Comparison of ENCODE assay signal across 9 mouse cellular contexts in the genomic region with DNA sequence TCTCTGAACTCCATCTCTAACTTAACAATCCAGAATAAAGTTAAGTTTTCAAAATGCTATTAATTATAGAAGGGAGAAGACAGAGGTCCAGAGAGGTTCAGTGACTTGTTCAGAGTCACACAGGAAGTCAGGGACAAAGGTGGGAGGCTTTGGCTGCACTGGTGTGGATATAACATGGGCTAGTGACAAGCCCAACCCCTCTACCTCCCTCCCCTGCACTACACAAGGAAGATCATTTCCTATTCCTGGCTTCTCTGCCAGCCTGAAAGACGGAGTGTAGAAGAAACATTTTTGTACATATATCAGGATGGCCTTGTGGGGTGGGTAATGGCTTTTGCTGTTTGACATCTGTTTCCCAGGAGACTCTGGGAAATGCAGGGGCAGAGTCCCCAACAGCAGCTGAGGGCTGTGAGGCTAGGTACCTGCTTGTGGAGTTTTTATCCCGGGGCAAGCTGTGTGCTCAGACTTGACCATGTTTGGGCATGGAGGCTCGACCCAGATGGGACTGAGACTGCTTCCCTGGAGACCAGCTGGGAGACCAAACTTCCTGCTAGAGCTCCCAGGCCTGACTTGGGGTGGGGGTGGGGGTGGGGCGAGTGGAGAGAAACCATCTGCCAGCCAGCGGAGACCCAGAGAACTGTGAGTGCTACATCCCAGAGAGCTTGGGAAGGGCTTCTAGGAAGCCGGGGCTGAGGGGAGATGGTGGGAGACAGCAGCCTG. TPM values are rescaled to one million over a fixed set of nuclear protein-coding genes. Genes with fewer than 3 reads are reported as not detected.
DNase-seq lines count a peak whose midpoint lies in the region; ATAC-seq lines count a peak whose summit lies in the region.
"Had no signal": no experiment of that assay in that cellular context is flagged by ENCODE, and none has a peak within 500 bp of the region (broad histone marks: within the 10 kb centered on the region; RNA-seq: fewer than 3 reads in every experiment).

Kcnmb1 (plus strand) TSS at position 326 of the 720 bp plus-strand sequence.

- ATAC-seq in forebrain, embryonic 13.5 days: 0 out of 2 replicates have a peak, but pooled peaks have one; percentile 27
- no peak for ATAC-seq in forebrain, embryonic 12.5 days (ENCODE audit: low FRiP score)
- ATAC-seq in intestine, embryonic 14.5 days (replicated peaks; ENCODE audit: low FRiP score, low TSS enrichment, low read depth): peak; percentile 87
- peak; percentile 75; the same call in 1 of the 2 replicates for ATAC-seq in lung, embryonic 15.5 days (ENCODE audit: borderline replicate concordance, extremely low read depth, low FRiP score, low TSS enrichment)

- H3K4me1 ChIP-seq in forebrain, embryonic 13.5 days: no peaks in the 10 kb centered on the region
- peaks cover 4% of the 10 kb centered on the region; the same call in 1 of the 2 replicates for H3K4me1 ChIP-seq in forebrain, embryonic 12.5 days
- peaks cover 17% of the 10 kb centered on the region for H3K4me1 ChIP-seq in intestine, embryonic 14.5 days (replicated peaks; ENCODE audit: control insufficient read depth, insufficient read depth, low read length)
- peaks cover 10% of the 10 kb centered on the region for H3K4me1 ChIP-seq in lung, embryonic 15.5 days

- peak; percentile 48 for DNase-seq in embryo, embryonic 10.5 days (ENCODE audit: low spot score)
- DNase-seq in intestine, embryonic 14.5 days (ENCODE audit: low spot score): peak; percentile 71
- DNase-seq in cerebellum, postnatal 14 days: no peak
- no peak for DNase-seq in left cerebral cortex, adult 11 months (ENCODE audit: low spot score)
- no peak for DNase-seq in gastrocnemius, postnatal 25 days
- DNase-seq: cerebellum, adult 9-11 months had no signal

- no peak within 1 kb of the TSS for H3K4me2 ChIP-seq in forebrain, embryonic 13.5 days
- H3K4me2 ChIP-seq in forebrain, embryonic 12.5 days: no peak within 1 kb of the TSS
- peak within 1 kb of the TSS; percentile 11; the same call in 1 of the 2 replicates for H3K4me2 ChIP-seq in intestine, embryonic 14.5 days (ENCODE audit: low read length)
- peak within 1 kb of the TSS; percentile 34; the same call in 1 of the 2 replicates for H3K4me2 ChIP-seq in lung, embryonic 15.5 days

- H3K9me3 ChIP-seq in forebrain, embryonic 13.5 days (replicated peaks): no peaks in the 10 kb centered on the region
- no peaks in the 10 kb centered on the region for H3K9me3 ChIP-seq in forebrain, embryonic 12.5 days
- H3K9me3 ChIP-seq in intestine, embryonic 14.5 days (ENCODE audit: control insufficient read depth, low read length): no peaks in the 10 kb centered on the region
- no peaks in the 10 kb centered on the region for H3K9me3 ChIP-seq in lung, embryonic 15.5 days

- H3K27ac ChIP-seq in forebrain, embryonic 13.5 days: no peak within 1 kb of the TSS
- H3K27ac ChIP-seq in forebrain, embryonic 12.5 days: no peak within 1 kb of the TSS
- peak within 1 kb of the TSS; percentile 93 for H3K27ac ChIP-seq in intestine, embryonic 14.5 days (ENCODE audit: low read depth)
- peak within 1 kb of the TSS; percentile 78 for H3K27ac ChIP-seq in lung, embryonic 15.5 days

- WGBS in forebrain, embryonic 13.5 days: 61% methylated on average over 6 of the region's 6 CpGs
- 67% methylated on average over 6 of the region's 6 CpGs for WGBS in forebrain, embryonic 12.5 days
- whole genome bisulfite sequencing in intestine, embryonic 14.5 days: 9% methylated on average over 6 of the region's 6 CpGs
- 17% methylated on average over 6 of the region's 6 CpGs for WGBS in lung, embryonic 15.5 days

- H3K27me3 ChIP-seq in forebrain, embryonic 13.5 days: no peaks in the 10 kb centered on the region
- H3K27me3 ChIP-seq in forebrain, embryonic 12.5 days: no peaks in the 10 kb centered on the region
- H3K27me3 ChIP-seq in intestine, embryonic 14.5 days (replicated peaks; ENCODE audit: control insufficient read depth, insufficient read depth, low read length): no peaks in the 10 kb centered on the region
- no peaks in the 10 kb centered on the region for H3K27me3 ChIP-seq in lung, embryonic 15.5 days

- no peak within 1 kb of the TSS for H3K4me3 ChIP-seq in forebrain, embryonic 13.5 days
- H3K4me3 ChIP-seq in forebrain, embryonic 12.5 days (replicated peaks): no peak within 1 kb of the TSS
- H3K4me3 ChIP-seq in intestine, embryonic 14.5 days (ENCODE audit: low read depth, low read length): no peak within 1 kb of the TSS
- H3K4me3 ChIP-seq in lung, embryonic 15.5 days: no peak within 1 kb of the TSS

- H3K36me3 ChIP-seq in forebrain, embryonic 13.5 days (ENCODE audit: poor library complexity, severe bottlenecking): no peaks in the 10 kb centered on the region
- H3K36me3 ChIP-seq in forebrain, embryonic 12.5 days (replicated peaks): no peaks in the 10 kb centered on the region
- H3K36me3 ChIP-seq in intestine, embryonic 14.5 days (ENCODE audit: control insufficient read depth, insufficient read depth, low read length): no peaks in the 10 kb centered on the region
- H3K36me3 ChIP-seq in lung, embryonic 15.5 days: no peaks in the 10 kb centered on the region

- no peak within 1 kb of the TSS for H3K9ac ChIP-seq in forebrain, embryonic 13.5 days
- H3K9ac ChIP-seq in forebrain, embryonic 12.5 days: no peak within 1 kb of the TSS
- H3K9ac ChIP-seq in intestine, embryonic 14.5 days (ENCODE audit: low read length): no peak within 1 kb of the TSS
- no peak within 1 kb of the TSS for H3K9ac ChIP-seq in lung, embryonic 15.5 days

RNA-seq across cellular contexts. Expression of gene Kcnmb1, which starts in this region (rescaled TPM):
- 0.05 and 0.09 TPM in 2 replicates for polyA plus RNA-seq in forebrain, embryonic 13.5 days (2015; fragmentation: Nextera tagmentation; extraction: Ambion mirVana)
- 0.08 TPM in 1 of 2 replicates, not detected in the other for polyA plus RNA-seq in forebrain, embryonic 12.5 days (2016; fragmentation: Nextera tagmentation; extraction: Ambion mirVana)
- polyA plus RNA-seq in intestine, embryonic 14.5 days (2014; fragmentation: Nextera tagmentation; extraction: Ambion mirVana): 2.0 and 2.5 TPM in 2 replicates
- polyA plus RNA-seq in lung, embryonic 15.5 days (2015; fragmentation: Nextera tagmentation; extraction: Ambion mirVana): 1.5 TPM in 2 replicates
- total RNA-seq in gastrocnemius, postnatal 25 days (2021): under 1 TPM in 1 of 2 experiments, not detected in 1; 0.51 TPM

Comparison
In these comparisons a context has a peak if more than half of its experiments do, and no peak if none do; other contexts are left out.
1. Peak in ATAC-seq in forebrain, embryonic 13.5 days; RNA of the gene not detected or under 1 TPM.
2. H3K27ac ChIP-seq: peak in intestine, embryonic 14.5 days (single experiment) and lung, embryonic 15.5 days (single experiment); none in forebrain, embryonic 13.5 days (single experiment) and forebrain, embryonic 12.5 days (single experiment).
3. H3K4me2 ChIP-seq: peak in intestine, embryonic 14.5 days (single experiment) and lung, embryonic 15.5 days (single experiment); none in forebrain, embryonic 13.5 days (single experiment) and forebrain, embryonic 12.5 days (single experiment).
4. DNase-seq: peak in embryo, embryonic 10.5 days (single experiment) and intestine, embryonic 14.5 days (single experiment); none in cerebellum, postnatal 14 days (0 of 2), left cerebral cortex, adult 11 months (single experiment) and gastrocnemius, postnatal 25 days (single experiment).